Mouse (Mus musculus) erythroblast, embryonic 14.5 days (primary cell): ENCODE measurements around the gene Edc4.

Experiments
- GATA1 ChIP-seq: IDR thresholded peaks from 2 replicates; pipeline ENCODE4 v1.6.1; 2012; ENCODE audit warnings: low read length, inconsistent platforms, mixed read lengths
- TAL1 ChIP-seq: IDR thresholded peaks from 3 replicates; pipeline ENCODE4 v1.6.1; 2012; ENCODE audit warnings: low read length, inconsistent platforms, mixed read lengths

- TF ChIP-seq TAL1, result no peak
- TF ChIP-seq GATA1, result no peak
These were observed 38.7 kb downstream of the Edc4 start for GRCm38 (mm10) chr8:105919390-105919789.
